Mouse (Mus musculus): ENCODE measurements at regions not wholly inside any gene's neighbourhood (a gene's known extent, or its start where the extent isn't known, plus 50 kb on each side); places are given as distances from the start of the nearest gene placed in this dataset.
"Not testable (repeated sequence)": the region's sequence is repeated elsewhere in the genome, so short reads cannot be mapped to it uniquely, and the experiment has no call there.

GRCm38 (mm10) chr15:41332451-41332850, 1198.3 kb downstream of the 9330182O14Rik start:
- H3K4me2 ChIP-seq (replicated peaks; ENCODE audit: low read depth, low read length), result no peak overlapping the region
- no peaks in the 10 kb centered on the region for H3K27me3 ChIP-seq (ENCODE audit: control insufficient read depth, insufficient read depth, low read length)
- H3K4me1 ChIP-seq (ENCODE audit: control insufficient read depth, insufficient read depth, low read length), result no peaks in the 10 kb centered on the region
- H3K4me3 ChIP-seq (ENCODE audit: low read length), result no peak overlapping the region
- 85% methylated on average over 1 of the region's 1 CpGs for WGBS
- H3K36me3 ChIP-seq (ENCODE audit: control insufficient read depth, insufficient read depth, low read length), result no peaks in the 10 kb centered on the region
- no peak for ATAC-seq (ENCODE audit: low FRiP score, low TSS enrichment)
- no peaks in the 10 kb centered on the region for H3K9me3 ChIP-seq (ENCODE audit: control insufficient read depth, low read length)
- no peak overlapping the region for H3K9ac ChIP-seq (ENCODE audit: low read depth, low read length)
- no peak overlapping the region for H3K27ac ChIP-seq (ENCODE audit: low read depth, low read length)

DNA sequence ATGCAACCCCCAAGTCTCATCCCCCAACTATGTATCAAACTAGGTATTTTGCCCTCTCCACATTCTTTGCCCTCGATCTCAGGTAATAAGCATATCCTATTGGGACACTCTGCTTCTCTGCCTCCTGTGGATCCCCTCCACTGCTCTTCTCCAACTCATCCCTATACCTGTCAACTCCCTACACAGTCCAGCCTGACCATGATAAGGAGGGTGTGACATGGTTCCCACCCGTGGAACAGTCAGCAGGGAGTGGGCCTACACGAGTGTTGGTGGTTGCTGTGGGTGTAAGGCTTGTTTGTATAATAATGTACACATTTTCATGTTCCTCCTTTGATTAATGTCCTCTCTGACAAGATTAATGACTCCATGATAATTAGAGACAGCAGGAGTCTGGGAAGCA, 1199.0 kb downstream of the 9330182O14Rik start:
- Histone ChIP-seq H3K27me3 (ENCODE audit: control insufficient read depth, insufficient read depth, low read length) (no peaks in the 10 kb centered on the region), H3K36me3 (ENCODE audit: control insufficient read depth, insufficient read depth, low read length) (no peaks in the 10 kb centered on the region), H3K27ac (ENCODE audit: low read depth, low read length) (no peak overlapping the region), H3K9me3 (ENCODE audit: control insufficient read depth, low read length) (no peaks in the 10 kb centered on the region), H3K4me3 (ENCODE audit: low read length) (no peak overlapping the region), H3K9ac (ENCODE audit: low read depth, low read length) (no peak overlapping the region), H3K4me2 (replicated peaks; ENCODE audit: low read depth, low read length) (no peak overlapping the region), H3K4me1 (ENCODE audit: control insufficient read depth, insufficient read depth, low read length) (no peaks in the 10 kb centered on the region)
- no peak for ATAC-seq (ENCODE audit: low FRiP score, low TSS enrichment)
- WGBS, result 83% methylated on average over 3 of the region's 3 CpGs

GRCm38 (mm10) chr15:41340621-41341020, 1206.5 kb downstream of the 9330182O14Rik start:
- H3K27me3 ChIP-seq (ENCODE audit: control insufficient read depth, insufficient read depth, low read length); H3K27ac ChIP-seq (ENCODE audit: low read depth, low read length); H3K36me3 ChIP-seq (ENCODE audit: control insufficient read depth, insufficient read depth, low read length); H3K4me2 ChIP-seq (replicated peaks; ENCODE audit: low read depth, low read length); H3K9me3 ChIP-seq (ENCODE audit: control insufficient read depth, low read length); ATAC-seq (ENCODE audit: low FRiP score, low TSS enrichment); H3K9ac ChIP-seq (ENCODE audit: low read depth, low read length); H3K4me1 ChIP-seq (ENCODE audit: control insufficient read depth, insufficient read depth, low read length); H3K4me3 ChIP-seq (ENCODE audit: low read length): not testable (repeated sequence)
- WGBS, result 96% methylated on average over 2 of the region's 2 CpGs

- no peaks in the 10 kb centered on the region for H3K27me3 ChIP-seq (ENCODE audit: control insufficient read depth, insufficient read depth, low read length)
- no peaks in the 10 kb centered on the region for H3K36me3 ChIP-seq (ENCODE audit: control insufficient read depth, insufficient read depth, low read length)
- WGBS, result 94% methylated on average over 2 of the region's 2 CpGs
- no peak for ATAC-seq (ENCODE audit: low FRiP score, low TSS enrichment)
- H3K27ac ChIP-seq (ENCODE audit: low read depth, low read length), result no peak overlapping the region
- H3K9me3 ChIP-seq (ENCODE audit: control insufficient read depth, low read length), result no peaks in the 10 kb centered on the region; the same call in 1 of the 2 replicates
- no peaks in the 10 kb centered on the region for H3K4me1 ChIP-seq (ENCODE audit: control insufficient read depth, insufficient read depth, low read length)
- no peak overlapping the region for H3K4me3 ChIP-seq (ENCODE audit: low read length)
- no peak overlapping the region for H3K9ac ChIP-seq (ENCODE audit: low read depth, low read length)
- no peak overlapping the region for H3K4me2 ChIP-seq (replicated peaks; ENCODE audit: low read depth, low read length)
Measured at GRCm38 (mm10) chr15:41345554-41345953, 1211.4 kb downstream of the 9330182O14Rik start.

DNA sequence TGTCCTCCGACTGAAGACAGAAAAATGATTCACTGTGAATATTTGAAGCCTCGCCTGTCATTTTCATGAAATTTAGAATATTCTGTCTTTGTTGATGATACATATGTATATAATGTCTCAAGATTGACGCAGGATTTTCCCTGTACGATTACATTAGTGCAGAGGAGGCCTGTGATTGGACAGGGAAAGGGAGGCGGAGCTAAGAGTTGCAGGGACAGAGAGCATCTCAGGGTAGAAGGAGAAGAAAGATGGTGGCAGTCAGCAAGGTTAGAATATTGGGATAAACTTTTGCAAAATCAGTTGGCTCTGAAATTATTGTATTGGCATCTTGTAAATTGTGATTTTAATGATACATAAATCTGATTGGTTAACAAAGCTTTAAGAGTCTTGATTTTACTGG, 1213.1 kb downstream of the 9330182O14Rik start:
- H3K27ac ChIP-seq (ENCODE audit: low read depth, low read length), result no peak overlapping the region
- H3K4me1 ChIP-seq (ENCODE audit: control insufficient read depth, insufficient read depth, low read length), result no peaks in the 10 kb centered on the region
- H3K9ac ChIP-seq (ENCODE audit: low read depth, low read length), result no peak overlapping the region
- H3K9me3 ChIP-seq (ENCODE audit: control insufficient read depth, low read length), result no peaks in the 10 kb centered on the region
- no peak overlapping the region for H3K4me3 ChIP-seq (ENCODE audit: low read length)
- H3K4me2 ChIP-seq (replicated peaks; ENCODE audit: low read depth, low read length), result no peak overlapping the region
- no peaks in the 10 kb centered on the region for H3K36me3 ChIP-seq (ENCODE audit: control insufficient read depth, insufficient read depth, low read length)
- H3K27me3 ChIP-seq (ENCODE audit: control insufficient read depth, insufficient read depth, low read length), result no peaks in the 10 kb centered on the region
- 90% methylated on average over 5 of the region's 5 CpGs for WGBS
- no peak for ATAC-seq (ENCODE audit: low FRiP score, low TSS enrichment)

GRCm38 (mm10) chr15:41352129-41352528, 1218.0 kb downstream of the 9330182O14Rik start:
- Histone ChIP-seq H3K27ac (ENCODE audit: low read depth, low read length) (no peak overlapping the region), H3K27me3 (ENCODE audit: control insufficient read depth, insufficient read depth, low read length) (no peaks in the 10 kb centered on the region), H3K9ac (ENCODE audit: low read depth, low read length) (no peak overlapping the region), H3K36me3 (ENCODE audit: control insufficient read depth, insufficient read depth, low read length) (no peaks in the 10 kb centered on the region), H3K4me3 (ENCODE audit: low read length) (no peak overlapping the region), H3K4me1 (ENCODE audit: control insufficient read depth, insufficient read depth, low read length) (no peaks in the 10 kb centered on the region), H3K4me2 (replicated peaks; ENCODE audit: low read depth, low read length) (no peak overlapping the region), H3K9me3 (ENCODE audit: control insufficient read depth, low read length) (no peaks in the 10 kb centered on the region)
- WGBS, result 74% methylated on average over 2 of the region's 2 CpGs
- ATAC-seq (ENCODE audit: low FRiP score, low TSS enrichment), result no peak

DNA sequence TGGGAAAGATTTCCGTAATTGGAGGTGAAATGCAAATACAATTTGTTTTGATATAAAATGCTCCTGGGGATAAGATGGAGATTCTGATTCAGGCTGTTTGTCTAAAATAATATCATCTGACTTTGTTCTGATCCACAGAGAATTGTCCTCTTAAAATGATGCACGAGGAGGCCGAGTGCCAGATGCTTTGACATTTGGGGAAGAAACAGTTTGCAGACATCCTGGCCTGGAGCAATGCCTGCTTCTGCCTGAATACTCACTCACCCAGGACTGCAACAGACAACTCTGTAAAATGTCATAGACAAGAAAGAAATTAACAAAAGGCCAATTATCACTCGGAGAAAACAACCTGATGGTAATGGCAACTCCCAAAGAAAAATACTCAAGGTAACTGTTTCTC, 1225.1 kb downstream of the 9330182O14Rik start:
- no peaks in the 10 kb centered on the region for H3K27me3 ChIP-seq (ENCODE audit: control insufficient read depth, insufficient read depth, low read length)
- no peak for ATAC-seq (ENCODE audit: low FRiP score, low TSS enrichment)
- no peak overlapping the region for H3K27ac ChIP-seq (ENCODE audit: low read depth, low read length)
- no peaks in the 10 kb centered on the region for H3K36me3 ChIP-seq (ENCODE audit: control insufficient read depth, insufficient read depth, low read length)
- no peaks in the 10 kb centered on the region for H3K9me3 ChIP-seq (ENCODE audit: control insufficient read depth, low read length)
- 86% methylated on average over 4 of the region's 4 CpGs for WGBS
- no peak overlapping the region for H3K4me2 ChIP-seq (replicated peaks; ENCODE audit: low read depth, low read length)
- no peak overlapping the region for H3K4me3 ChIP-seq (ENCODE audit: low read length)
- H3K4me1 ChIP-seq (ENCODE audit: control insufficient read depth, insufficient read depth, low read length), result no peaks in the 10 kb centered on the region
- no peak overlapping the region for H3K9ac ChIP-seq (ENCODE audit: low read depth, low read length)

DNA sequence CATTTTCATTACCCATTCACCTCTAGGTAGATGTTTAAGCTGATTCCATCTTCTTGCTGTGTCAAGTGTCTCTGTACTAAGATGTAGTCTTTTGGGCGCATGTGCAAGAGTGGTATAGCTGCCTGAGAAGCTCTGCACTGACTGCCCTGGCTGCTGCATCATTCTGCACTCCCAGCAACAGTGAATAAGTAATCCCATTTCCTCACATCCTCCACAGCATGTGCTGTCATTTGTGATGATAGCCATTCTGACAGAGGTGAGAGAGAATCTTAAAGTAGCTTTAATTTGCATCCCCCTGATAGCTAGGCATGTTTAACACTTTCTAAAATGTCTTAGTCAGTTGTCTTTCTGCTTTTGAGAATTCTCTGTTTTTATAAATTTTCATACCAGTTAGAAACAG, 1240.5 kb downstream of the 9330182O14Rik start:
- whole genome bisulfite sequencing, result 95% methylated on average over 1 of the region's 1 CpGs
- Histone ChIP-seq H3K9ac (ENCODE audit: low read depth, low read length) (no peak overlapping the region), H3K4me3 (ENCODE audit: low read length) (no peak overlapping the region), H3K27me3 (ENCODE audit: control insufficient read depth, insufficient read depth, low read length) (no peaks in the 10 kb centered on the region), H3K27ac (ENCODE audit: low read depth, low read length) (no peak overlapping the region), H3K9me3 (ENCODE audit: control insufficient read depth, low read length) (no peaks in the 10 kb centered on the region), H3K4me1 (ENCODE audit: control insufficient read depth, insufficient read depth, low read length) (no peaks in the 10 kb centered on the region), H3K36me3 (ENCODE audit: control insufficient read depth, insufficient read depth, low read length) (no peaks in the 10 kb centered on the region), H3K4me2 (replicated peaks; ENCODE audit: low read depth, low read length) (no peak overlapping the region)
- ATAC-seq (ENCODE audit: low FRiP score, low TSS enrichment), result no peak

- no peaks in the 10 kb centered on the region for H3K9me3 ChIP-seq (ENCODE audit: control insufficient read depth, low read length)
- H3K4me1 ChIP-seq (ENCODE audit: control insufficient read depth, insufficient read depth, low read length), result no peaks in the 10 kb centered on the region
- H3K9ac ChIP-seq (ENCODE audit: low read depth, low read length), result no peak overlapping the region
- H3K4me2 ChIP-seq (replicated peaks; ENCODE audit: low read depth, low read length), result no peak overlapping the region
- 69% methylated on average over 4 of the region's 4 CpGs for WGBS
- H3K4me3 ChIP-seq (ENCODE audit: low read length), result no peak overlapping the region
- ATAC-seq (ENCODE audit: low FRiP score, low TSS enrichment), result no peak
- H3K27ac ChIP-seq (ENCODE audit: low read depth, low read length), result no peak overlapping the region
- no peaks in the 10 kb centered on the region for H3K36me3 ChIP-seq (ENCODE audit: control insufficient read depth, insufficient read depth, low read length)
- H3K27me3 ChIP-seq (ENCODE audit: control insufficient read depth, insufficient read depth, low read length), result no peaks in the 10 kb centered on the region
Measured at GRCm38 (mm10) chr15:41375906-41376305, 1241.7 kb downstream of the 9330182O14Rik start.

GRCm38 (mm10) chr15:41379637-41380036, 1245.5 kb downstream of the 9330182O14Rik start:
- H3K4me3 ChIP-seq (ENCODE audit: low read length), result no peak overlapping the region
- no peak for ATAC-seq (ENCODE audit: low FRiP score, low TSS enrichment)
- no peaks in the 10 kb centered on the region for H3K9me3 ChIP-seq (ENCODE audit: control insufficient read depth, low read length)
- H3K4me2 ChIP-seq (replicated peaks; ENCODE audit: low read depth, low read length), result no peak overlapping the region
- WGBS, result 80% methylated on average over 5 of the region's 5 CpGs
- no peak overlapping the region for H3K9ac ChIP-seq (ENCODE audit: low read depth, low read length)
- H3K4me1 ChIP-seq (ENCODE audit: control insufficient read depth, insufficient read depth, low read length), result no peaks in the 10 kb centered on the region
- no peak overlapping the region for H3K27ac ChIP-seq (ENCODE audit: low read depth, low read length)
- no peaks in the 10 kb centered on the region for H3K27me3 ChIP-seq (ENCODE audit: control insufficient read depth, insufficient read depth, low read length)
- no peaks in the 10 kb centered on the region for H3K36me3 ChIP-seq (ENCODE audit: control insufficient read depth, insufficient read depth, low read length)
